Mouse (Mus musculus) limb, embryonic 11.5 days (tissue): Measurements from ENCODE around the gene Cdipt. TPM values are rescaled to one million over a fixed set of nuclear protein-coding genes. Genes with fewer than 3 reads are reported as not detected.

Experiments used
- ATAC-seq: fragments of 200-750 bp; cut with Nextera tagmentation; 2 replicates; pipeline ENCODE4 v1.8.0; 2017; ENCODE audit warnings: low read depth; ENCODE audit not compliant: insufficient number of reproducible peaks, low FRiP score, low TSS enrichment
- DNase-seq: peaks from one replicate; pipeline ENCODE4 v3.0.0-alpha.2; 2015; ENCODE audit warnings: low spot score
- H3K27ac ChIP-seq: fragments of 300-500 bp; sonication (generic); replicated peaks from 2 replicates; pipeline ENCODE4 v1.5.1; 2014; ENCODE audit warnings: low read depth, mild to moderate bottlenecking, low read length
- H3K27me3 ChIP-seq: fragments of 300-500 bp; sonication (generic); 2 replicates; pipeline ENCODE4 v1.6.1; 2014; ENCODE audit warnings: mild to moderate bottlenecking, low read length, mixed read lengths; ENCODE audit not compliant: control insufficient read depth, insufficient read depth
- H3K36me3 ChIP-seq: fragments of 300-500 bp; sonication (generic); 2 replicates; pipeline ENCODE4 v1.6.1; 2014; ENCODE audit warnings: mild to moderate bottlenecking, low read length, moderate library complexity, mixed read lengths; ENCODE audit not compliant: control insufficient read depth, insufficient read depth
- H3K4me1 ChIP-seq: fragments of 300-500 bp; sonication (generic); 2 replicates; pipeline ENCODE4 v1.6.1; 2014; ENCODE audit warnings: low read length, mixed read lengths; ENCODE audit not compliant: control insufficient read depth, insufficient read depth
- H3K4me2 ChIP-seq: fragments of 300-500 bp; sonication (generic); 2 replicates; pipeline ENCODE4 v1.6.1; 2014; ENCODE audit warnings: low read depth, mild to moderate bottlenecking, moderate library complexity; ENCODE audit not compliant: severe bottlenecking
- H3K4me3 ChIP-seq: fragments of 300-500 bp; sonication (generic); 2 replicates; pipeline ENCODE4 v1.5.1; 2014; ENCODE audit warnings: low read depth, low read length
- H3K9ac ChIP-seq: fragments of 300-500 bp; sonication (generic); 2 replicates; pipeline ENCODE4 v1.6.1; 2014; ENCODE audit warnings: mild to moderate bottlenecking, low read length
- H3K9me3 ChIP-seq: fragments of 300-500 bp; sonication (generic); 2 replicates; pipeline ENCODE4 v1.6.1; 2016; ENCODE audit warnings: low read length; ENCODE audit not compliant: control insufficient read depth
- WGBS: fragments of 180-500 bp; shearing (Covaris S2); extraction: QIAGEN DNeasy Blood & Tissue Kit; methylation state at CpG from one replicate; pipeline ENCODE4 v1.1.7; 2014; 5-methylcytosine and 5-hydroxymethylcytosine counted together
- polyA plus RNA-seq: library from polyadenylated mRNA; unstranded; fragments of >200 nt; fragmentation: Nextera tagmentation; extraction: Ambion mirVana; gene quantifications from 2 replicates; pipeline ENCODE4 v1.2.1, GENCODE M21; 2014

Cdipt gene
- polyA plus RNA-seq, result 63.7 and 68.7 TPM in 2 replicates

DNA sequence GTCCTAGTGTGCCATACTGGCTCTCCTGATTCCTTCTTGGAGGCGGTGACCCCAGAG lies at the start of gene Cdipt:
Gene Cdipt (plus strand): TSS at position 22 of the 57 bp plus-strand sequence.
- H3K27ac ChIP-seq, result peak within 1 kb of the TSS; percentile 90
- H3K36me3 ChIP-seq, result peaks cover 17% of the 10 kb centered on the region; the same call in 1 of the 2 replicates
- DNase-seq, result no peak
- H3K9me3 ChIP-seq, result no peaks in the 10 kb centered on the region
- peak within 1 kb of the TSS; percentile 82 for H3K4me2 ChIP-seq
- H3K4me3 ChIP-seq, result peak within 1 kb of the TSS; percentile 100
- ATAC-seq, result no peak
- peak within 1 kb of the TSS; percentile 99 for H3K9ac ChIP-seq
- 0% methylated on average over 1 of the region's 1 CpGs for WGBS
- H3K27me3 ChIP-seq, result no peaks in the 10 kb centered on the region
- no peaks in the 10 kb centered on the region; the same call in 1 of the 2 replicates for H3K4me1 ChIP-seq

DNA sequence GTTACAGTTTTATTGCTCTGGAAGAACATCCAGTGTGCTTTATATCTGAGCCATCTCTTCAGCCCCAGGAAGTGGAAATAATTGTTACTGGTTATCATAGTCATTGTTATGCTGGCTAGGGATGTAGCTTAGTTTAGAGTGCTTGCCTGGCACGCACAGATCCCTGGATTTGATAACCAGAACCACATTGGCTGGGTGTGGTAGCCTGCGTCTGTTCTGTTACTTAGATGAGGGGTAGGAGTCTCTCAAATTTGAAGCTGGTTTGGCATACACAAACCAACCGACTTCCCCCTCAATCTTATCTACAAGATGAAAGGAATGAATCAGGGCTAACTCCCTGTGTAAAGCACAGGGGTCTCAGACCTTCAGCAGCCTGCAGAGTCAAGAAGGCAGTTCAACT lies 49.4 kb upstream of the Cdipt start:
- Histone ChIP-seq H3K4me2 (no peak overlapping the region), H3K4me3 (no peak overlapping the region), H3K36me3 (no peaks in the 10 kb centered on the region), H3K9ac (no peak overlapping the region), H3K9me3 (no peaks in the 10 kb centered on the region), H3K4me1 (peaks cover 7% of the 10 kb centered on the region), H3K27ac (no peak overlapping the region), H3K27me3 (no peaks in the 10 kb centered on the region)
- WGBS, result 23% methylated on average over 3 of the region's 3 CpGs
- DNase-seq, result no peak
- no peak for ATAC-seq

- DNase-seq, result peak; percentile 91
- Histone ChIP-seq H3K27ac (peak within 1 kb of the TSS; percentile 21; the same call in 1 of the 2 replicates), H3K36me3 (no peaks in the 10 kb centered on the region), H3K4me1 (peaks cover 7% of the 10 kb centered on the region), H3K4me2 (peak within 1 kb of the TSS; percentile 93), H3K9me3 (no peaks in the 10 kb centered on the region), H3K9ac (peak within 1 kb of the TSS; percentile 84), H3K27me3 (no peaks in the 10 kb centered on the region), H3K4me3 (peak within 1 kb of the TSS; percentile 82)
- ATAC-seq, result peak; percentile 98
- 5% methylated on average over 54 of the region's 56 CpGs for WGBS
Observed at GRCm38 (mm10) chr7:126928384-126929037, 47.2 kb upstream of the Cdipt start, which contains the start of gene Kctd13. Gene Kctd13, plus strand, starts transcription at chr7:126928879.

GRCm38 (mm10) chr7:126929046-126929445 lies 46.7 kb upstream of the Cdipt start:
- peak overlapping the region; percentile 82 for H3K4me3 ChIP-seq
- WGBS, result 0% methylated on average over 27 of the region's 27 CpGs
- peak overlapping the region; percentile 93 for H3K4me2 ChIP-seq
- peaks cover 7% of the 10 kb centered on the region for H3K4me1 ChIP-seq
- no peaks in the 10 kb centered on the region for H3K27me3 ChIP-seq
- DNase-seq (no peak), ATAC-seq (peak; percentile 84)
- no peaks in the 10 kb centered on the region for H3K9me3 ChIP-seq
- H3K9ac ChIP-seq, result peak overlapping the region; percentile 84
- peak overlapping the region; percentile 21; the same call in 1 of the 2 replicates for H3K27ac ChIP-seq
- H3K36me3 ChIP-seq, result no peaks in the 10 kb centered on the region

- Histone ChIP-seq H3K27me3 (no peaks in the 10 kb centered on the region), H3K4me3 (no peak overlapping the region), H3K4me2 (no peak overlapping the region), H3K36me3 (peaks cover 3% of the 10 kb centered on the region; the same call in 1 of the 2 replicates), H3K27ac (no peak overlapping the region), H3K9ac (no peak overlapping the region), H3K9me3 (no peaks in the 10 kb centered on the region), H3K4me1 (peaks cover 7% of the 10 kb centered on the region)
- WGBS, result 86% methylated on average over 2 of the region's 2 CpGs
- no peak for DNase-seq
- no peak for ATAC-seq
Observed at GRCm38 (mm10) chr7:126932652-126933051, 43.1 kb upstream of the Cdipt start.

GRCm38 (mm10) chr7:126941171-126941570 lies 34.5 kb upstream of the Cdipt start:
- H3K4me2 ChIP-seq, result no peak overlapping the region
- peaks cover 6% of the 10 kb centered on the region; the same call in 1 of the 2 replicates for H3K36me3 ChIP-seq
- H3K9me3 ChIP-seq, result no peaks in the 10 kb centered on the region
- no peak overlapping the region for H3K27ac ChIP-seq
- ATAC-seq (no peak), DNase-seq (no peak)
- H3K4me1 ChIP-seq, result no peaks in the 10 kb centered on the region
- no peaks in the 10 kb centered on the region for H3K27me3 ChIP-seq
- no peak overlapping the region for H3K9ac ChIP-seq
- H3K4me3 ChIP-seq, result no peak overlapping the region
- 52% methylated on average over 6 of the region's 6 CpGs for WGBS

DNA sequence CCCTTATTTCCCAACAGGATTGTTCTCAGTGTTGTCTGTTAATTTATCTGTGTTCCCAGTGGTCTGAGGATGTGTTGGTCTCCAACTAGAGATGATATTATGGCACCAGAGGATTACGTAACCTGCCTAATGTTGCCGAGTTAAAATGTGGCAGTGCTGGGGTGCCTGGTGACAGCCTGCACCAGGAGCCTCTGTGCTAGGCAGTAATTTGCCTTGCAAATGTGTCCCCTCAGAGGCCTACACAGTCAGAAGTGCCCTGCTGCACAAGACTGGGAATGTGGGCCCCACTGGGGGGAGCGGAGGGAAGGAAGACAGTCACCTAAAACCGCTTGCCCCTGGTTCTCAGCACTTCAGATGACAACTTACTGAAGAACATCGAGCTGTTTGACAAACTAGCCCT lies 33.9 kb upstream of the Cdipt start:
- Histone ChIP-seq H3K4me2 (no peak overlapping the region), H3K9me3 (no peaks in the 10 kb centered on the region), H3K9ac (0 out of 2 replicates have a peak overlapping the region, but pooled peaks have one; percentile 7), H3K27me3 (no peaks in the 10 kb centered on the region), H3K36me3 (peaks cover 6% of the 10 kb centered on the region; the same call in 1 of the 2 replicates), H3K4me1 (no peaks in the 10 kb centered on the region), H3K4me3 (no peak overlapping the region), H3K27ac (no peak overlapping the region)
- no peak for DNase-seq
- ATAC-seq, result no peak
- 77% methylated on average over 5 of the region's 5 CpGs for WGBS

DNA sequence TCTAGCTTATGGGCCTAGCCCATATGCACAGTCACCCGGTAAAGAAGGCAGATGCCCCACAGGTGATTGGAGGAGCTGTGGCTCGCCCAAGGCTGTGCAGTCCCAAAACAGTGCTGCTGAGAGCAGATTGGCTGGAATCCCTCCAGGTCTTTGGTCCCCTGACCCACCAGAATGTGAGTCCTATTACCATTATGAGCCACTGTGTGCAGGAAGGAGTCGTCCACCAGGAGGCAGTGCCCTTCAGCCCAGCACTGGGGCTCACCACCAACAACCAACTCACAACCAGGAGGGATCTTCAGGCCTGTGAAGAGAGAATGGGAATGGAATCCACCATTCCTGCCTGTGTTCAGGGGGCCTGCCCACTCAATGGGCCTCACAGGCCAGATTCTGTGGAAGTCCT lies 29.2 kb upstream of the Cdipt start:
- Histone ChIP-seq H3K9me3 (no peaks in the 10 kb centered on the region), H3K36me3 (peaks cover 3% of the 10 kb centered on the region; the same call in 1 of the 2 replicates), H3K4me1 (peaks cover 5% of the 10 kb centered on the region), H3K4me2 (no peak overlapping the region), H3K9ac (no peak overlapping the region), H3K27me3 (peaks cover 17% of the 10 kb centered on the region), H3K27ac (no peak overlapping the region), H3K4me3 (no peak overlapping the region)
- DNase-seq, result peak; percentile 37
- WGBS, result 44% methylated on average over 3 of the region's 3 CpGs
- no peak for ATAC-seq

DNA sequence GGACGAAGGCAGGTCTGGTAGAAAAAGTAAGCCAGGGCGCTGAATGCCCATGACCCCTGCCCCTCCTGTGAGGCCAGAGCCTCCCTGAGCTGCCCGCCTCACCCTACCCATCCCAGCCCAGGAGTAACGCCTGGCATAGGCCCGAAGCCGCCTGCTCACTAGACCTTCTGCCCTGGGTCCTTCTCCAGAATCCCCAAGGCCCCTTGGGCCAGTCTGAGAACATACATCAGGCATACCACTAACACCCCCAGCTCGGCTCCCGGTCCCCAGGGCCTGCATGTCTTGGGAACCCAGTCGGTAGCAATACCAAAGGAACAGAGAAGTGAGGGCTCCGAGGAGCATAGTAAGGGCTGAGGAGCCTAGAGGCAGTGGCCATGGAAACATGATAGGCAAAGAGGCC lies 27.1 kb upstream of the Cdipt start:
- no peak overlapping the region for H3K9ac ChIP-seq
- ATAC-seq, result no peak
- 75% methylated on average over 10 of the region's 10 CpGs for WGBS
- no peak overlapping the region for H3K4me3 ChIP-seq
- H3K27ac ChIP-seq, result no peak overlapping the region
- no peak overlapping the region for H3K4me2 ChIP-seq
- no peaks in the 10 kb centered on the region for H3K9me3 ChIP-seq
- DNase-seq, result no peak
- peaks cover 29% of the 10 kb centered on the region for H3K27me3 ChIP-seq
- peaks cover 5% of the 10 kb centered on the region for H3K4me1 ChIP-seq
- H3K36me3 ChIP-seq, result no peaks in the 10 kb centered on the region
